Mouse (Mus musculus): ENCODE measurements around the gene Ogfod1. TPM values are rescaled to one million over a fixed set of nuclear protein-coding genes. Genes with fewer than 3 reads are reported as not detected.

The Ogfod1 gene
- total RNA-seq, 2 experiments from 2014 or later: 21.8 to 38.6 TPM

DNA sequence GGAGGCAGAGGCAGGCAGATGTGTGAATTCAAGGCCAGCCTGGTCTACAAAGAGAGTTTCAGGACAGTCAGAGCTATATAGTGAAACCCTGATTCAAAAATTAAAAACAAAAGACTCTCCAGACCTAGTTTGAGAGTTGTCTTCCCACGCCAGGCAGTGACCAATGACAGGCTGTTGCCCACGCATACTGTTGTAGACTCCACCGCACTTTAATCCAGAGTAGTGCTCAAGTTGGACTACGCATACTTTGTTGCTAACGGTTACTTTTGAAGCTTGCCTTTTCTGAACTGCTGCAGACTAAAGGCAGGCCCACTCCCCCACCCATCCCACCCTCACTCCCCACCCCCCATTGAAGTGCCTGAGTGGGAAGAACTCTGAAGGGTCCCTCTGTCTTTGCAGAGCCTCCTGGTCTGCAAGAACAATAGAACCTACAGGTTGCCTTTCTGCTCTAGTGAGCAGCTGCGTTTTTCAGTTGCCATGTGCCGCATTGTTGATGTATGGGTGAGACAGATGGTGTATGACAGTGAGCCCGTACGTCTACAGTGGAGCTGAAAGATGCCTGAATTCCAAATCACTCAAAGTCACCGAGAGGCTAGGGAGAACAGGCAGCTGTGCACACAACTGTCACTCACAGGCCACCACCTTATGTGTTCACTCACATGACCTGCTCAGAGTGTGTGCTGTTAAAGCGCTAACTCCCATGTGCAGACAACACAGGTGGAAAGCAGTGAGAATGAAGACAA is 29.3 kb downstream of the Ogfod1 start:
- no peak for ATAC-seq (replicated peaks; ENCODE audit: poor library complexity, severe bottlenecking)

DNA sequence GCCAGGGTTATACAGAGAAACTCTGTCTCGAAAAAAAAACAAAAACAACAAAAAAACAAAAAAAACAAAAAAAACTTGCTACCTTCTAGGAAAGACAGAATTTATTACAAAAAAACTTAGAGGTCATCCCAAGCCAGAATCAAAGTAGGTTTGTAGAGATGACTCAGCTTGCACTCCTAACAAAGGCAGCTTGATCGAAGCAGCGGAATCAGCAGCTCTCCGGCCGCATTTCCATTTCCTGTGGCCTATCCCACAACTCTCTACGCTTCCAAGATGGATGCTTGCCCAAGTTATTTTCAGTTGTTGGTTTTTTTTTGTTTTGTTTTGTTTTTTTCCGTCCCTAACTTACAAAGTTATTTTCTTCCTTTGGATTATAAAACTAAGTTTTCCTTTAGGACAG is 31.8 kb downstream of the Ogfod1 start:
- no peak for ATAC-seq (replicated peaks; ENCODE audit: poor library complexity, severe bottlenecking)

DNA sequence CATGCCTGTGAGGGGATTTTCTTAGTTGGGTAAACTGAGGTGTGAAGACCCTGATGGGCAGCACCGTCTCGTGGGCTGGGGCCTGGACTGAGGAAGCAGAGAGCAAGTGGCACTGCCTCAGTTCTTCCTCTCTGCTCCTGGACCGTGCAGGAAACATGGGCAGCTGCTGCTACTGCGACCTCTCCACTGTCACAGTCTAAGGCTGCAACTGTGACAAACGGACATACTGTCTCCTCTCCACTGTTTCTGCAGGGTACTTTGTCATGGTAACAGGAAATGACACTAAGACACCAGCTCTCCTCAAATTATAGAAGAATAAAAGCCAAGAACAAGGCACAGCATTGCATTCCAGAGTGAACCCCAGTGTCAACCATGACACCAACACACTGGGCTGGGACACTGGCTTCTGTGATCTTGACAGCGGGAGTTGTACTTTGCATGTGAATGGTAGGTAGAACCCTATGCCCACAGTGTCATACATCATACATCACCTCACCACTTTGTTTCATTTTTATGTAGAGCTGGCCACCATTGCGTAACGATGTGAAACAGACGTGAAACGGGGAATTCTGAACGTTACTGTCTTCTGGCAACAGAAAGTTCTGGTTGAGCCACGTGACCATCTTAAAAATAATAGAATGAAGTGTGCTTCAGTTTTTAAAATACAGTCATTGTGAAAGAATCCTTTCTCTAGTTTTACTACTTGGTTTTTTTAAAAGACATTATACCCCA is 39.6 kb downstream of the Ogfod1 start:
- peak; percentile 91 for ATAC-seq (replicated peaks; ENCODE audit: poor library complexity, severe bottlenecking)

- ATAC-seq (replicated peaks; ENCODE audit: poor library complexity, severe bottlenecking): no peak
These were observed 51.0 kb downstream of the Ogfod1 start for GRCm38 (mm10) chr8:94087964-94088363.

GRCm38 (mm10) chr8:94089715-94090114 is 52.7 kb downstream of the Ogfod1 start:
- ATAC-seq (replicated peaks; ENCODE audit: poor library complexity, severe bottlenecking): peak; percentile 99

DNA sequence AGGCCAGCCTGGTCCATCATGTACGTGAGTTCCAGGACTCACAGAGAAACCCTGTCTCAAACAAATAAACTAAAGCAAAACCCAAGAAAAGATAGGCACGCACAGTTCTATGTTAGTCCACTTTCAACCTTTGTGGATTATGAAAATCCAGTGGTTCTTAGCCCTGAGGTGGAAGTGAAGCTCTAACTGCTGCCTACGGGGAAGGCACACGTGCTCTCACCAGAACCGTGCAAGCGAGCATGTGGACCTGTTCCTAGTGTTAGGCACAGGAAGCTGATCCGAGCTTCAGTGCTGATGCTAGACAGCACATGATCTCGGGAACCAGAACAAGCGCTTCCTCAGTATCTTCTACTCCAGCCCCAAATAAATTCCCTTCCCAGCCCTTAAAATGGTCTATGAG is 55.9 kb downstream of the Ogfod1 start:
- no peak for ATAC-seq (replicated peaks; ENCODE audit: poor library complexity, severe bottlenecking)

DNA sequence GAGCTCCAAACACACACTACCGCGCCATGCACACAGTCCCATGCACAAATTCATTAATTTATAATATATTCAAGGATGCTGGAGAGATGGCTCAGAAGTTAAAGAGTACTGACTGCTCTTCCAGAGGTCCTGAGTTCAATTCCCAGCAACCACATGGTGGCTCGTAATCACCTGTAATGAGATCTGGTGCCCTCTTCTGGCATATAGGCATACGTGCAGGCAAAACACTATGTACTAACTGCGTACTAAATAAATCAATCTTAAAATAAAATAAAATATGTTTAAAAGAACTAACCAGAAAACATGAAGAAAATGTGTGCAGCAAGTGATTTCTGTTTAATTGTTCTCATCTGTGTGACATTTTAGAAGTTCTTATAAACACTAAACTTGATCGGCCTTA is 57.3 kb downstream of the Ogfod1 start:
- no peak for ATAC-seq (replicated peaks; ENCODE audit: poor library complexity, severe bottlenecking)

GRCm38 (mm10) chr8:94098081-94098974 is 61.3 kb downstream of the Ogfod1 start, which contains the start of gene Bbs2:
Gene Bbs2, minus strand, starts transcription at chr8:94098928.
- peak; percentile 95 for ATAC-seq (replicated peaks; ENCODE audit: poor library complexity, severe bottlenecking)

- no peak for ATAC-seq (replicated peaks; ENCODE audit: poor library complexity, severe bottlenecking)
These were observed 62.0 kb downstream of the Ogfod1 start for GRCm38 (mm10) chr8:94098996-94099395.

DNA sequence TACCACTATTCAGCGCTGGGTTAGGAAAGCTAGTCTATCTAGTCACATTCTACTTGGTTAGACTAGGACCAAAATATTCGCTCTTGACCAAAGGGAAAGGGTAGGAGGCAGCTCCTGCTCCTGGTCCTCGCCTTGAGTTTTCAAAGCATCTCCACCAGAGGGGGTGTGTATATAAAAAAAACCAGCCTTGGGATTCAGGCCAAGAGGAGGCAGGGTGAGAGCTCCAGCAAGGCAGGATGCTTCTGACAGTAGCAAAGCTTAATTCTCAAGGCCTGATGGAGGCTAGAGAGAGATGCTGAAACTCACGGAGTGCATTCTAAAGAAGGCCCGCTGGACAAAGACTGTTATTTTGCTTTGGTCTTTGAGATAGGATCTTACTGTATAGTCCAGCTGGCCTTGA is 67.1 kb downstream of the Ogfod1 start:
- no peak for ATAC-seq (replicated peaks; ENCODE audit: poor library complexity, severe bottlenecking)

GRCm38 (mm10) chr8:94107871-94108270 is 70.9 kb downstream of the Ogfod1 start:
- no peak for ATAC-seq (replicated peaks; ENCODE audit: poor library complexity, severe bottlenecking)

DNA sequence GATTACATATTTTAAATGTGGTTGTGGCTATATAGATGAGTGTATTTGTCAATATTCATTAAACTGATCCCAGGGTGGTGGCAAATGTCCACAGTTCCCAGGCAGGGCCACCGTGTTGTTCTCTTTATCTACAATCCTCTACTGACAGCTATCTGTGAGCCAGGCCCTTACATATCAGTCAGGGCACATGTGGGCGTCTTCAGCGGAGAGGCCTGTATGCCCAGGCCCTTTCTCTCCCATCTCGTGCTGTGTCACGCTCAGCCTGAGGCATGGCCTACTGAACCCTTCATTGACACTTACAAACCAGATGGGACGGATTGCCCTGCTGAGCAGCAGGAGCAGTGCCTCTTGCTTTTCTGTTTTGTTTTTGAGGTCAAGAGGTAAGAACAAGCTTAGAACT is 72.4 kb downstream of the Ogfod1 start:
- ATAC-seq (replicated peaks; ENCODE audit: poor library complexity, severe bottlenecking): no peak

DNA sequence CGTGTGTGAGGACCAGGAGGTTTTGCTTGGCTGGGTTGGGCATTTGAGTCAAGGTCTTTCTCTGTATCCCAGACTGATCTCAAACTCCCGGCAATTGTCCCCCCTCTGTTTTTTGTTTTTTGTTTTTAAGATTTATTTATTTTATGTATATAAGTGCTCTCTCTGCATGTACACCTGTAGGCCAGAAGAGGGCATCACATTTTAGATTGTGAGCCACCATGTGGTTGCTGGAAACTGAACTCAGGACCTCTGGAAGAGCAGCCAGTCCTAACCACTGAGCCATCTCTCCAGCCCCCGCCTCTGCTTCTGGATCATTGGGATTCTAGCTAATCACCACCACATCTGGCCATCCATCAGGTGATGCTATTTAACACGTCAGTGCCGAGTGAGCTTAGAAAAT is 72.8 kb downstream of the Ogfod1 start:
- ATAC-seq (replicated peaks; ENCODE audit: poor library complexity, severe bottlenecking): no peak

DNA sequence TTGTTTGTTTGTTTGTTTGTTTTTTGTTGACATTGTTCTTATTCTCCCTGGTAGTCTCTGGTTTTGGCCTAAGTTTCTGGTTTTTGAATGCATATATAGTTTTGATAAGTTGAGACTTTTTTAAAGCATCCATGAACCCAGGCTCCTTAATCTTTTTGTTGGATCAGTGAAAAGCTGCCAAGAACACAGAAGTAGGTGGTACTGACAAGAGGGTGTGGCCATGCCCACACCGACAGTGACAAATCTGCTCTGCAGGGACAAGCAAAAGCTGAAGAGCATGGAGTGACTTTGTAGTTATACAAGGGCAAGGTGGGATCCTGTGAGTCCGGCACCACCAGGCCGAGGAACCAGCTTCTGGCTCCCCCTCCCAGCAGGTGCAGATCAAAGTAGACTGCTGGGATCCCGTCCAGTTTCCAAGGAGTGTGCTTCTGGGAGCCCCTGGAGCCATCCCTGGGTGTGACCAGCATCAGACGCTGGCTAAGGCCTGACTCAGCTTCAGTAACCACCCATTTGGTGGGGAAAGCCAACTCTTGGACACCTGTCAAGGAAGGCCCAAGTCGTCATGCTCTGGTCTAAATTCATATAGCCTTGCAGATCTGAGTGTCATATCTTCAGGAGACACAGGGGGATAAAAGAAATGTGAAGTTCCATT is 73.7 kb downstream of the Ogfod1 start:
- ATAC-seq (replicated peaks; ENCODE audit: poor library complexity, severe bottlenecking): no peak

DNA sequence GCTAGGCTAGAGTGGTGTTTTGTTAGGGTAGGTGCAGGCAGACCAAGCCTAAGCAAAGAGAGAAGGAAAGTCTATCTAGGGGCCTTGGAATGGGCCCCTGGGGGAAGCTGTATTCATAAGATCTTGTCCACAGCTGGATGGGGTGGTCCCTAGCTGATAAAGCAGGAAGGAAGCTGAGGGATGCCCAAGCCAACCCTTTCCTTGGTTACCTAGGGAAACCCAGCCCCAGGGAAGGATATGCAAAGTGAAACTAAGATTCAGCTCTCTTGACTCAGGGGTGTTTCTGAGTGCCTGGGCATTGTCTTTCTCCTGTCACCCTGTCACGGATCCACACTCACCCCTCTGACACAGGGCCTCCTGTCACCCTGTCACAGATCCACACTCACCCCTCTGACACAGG is 76.4 kb downstream of the Ogfod1 start:
- peak; percentile 17; the same call in 1 of the 2 replicates for ATAC-seq (replicated peaks; ENCODE audit: poor library complexity, severe bottlenecking)

GRCm38 (mm10) chr8:94113972-94114371 is 77.0 kb downstream of the Ogfod1 start:
- ATAC-seq (replicated peaks; ENCODE audit: poor library complexity, severe bottlenecking): no peak

Measured in granulocyte monocyte progenitor cell, adult 5-6 weeks (primary cell).